Mouse (Mus musculus) layer of hippocampus, adult 2 months (tissue): Measurements from ENCODE around the gene Appl2. TPM values are rescaled to one million over a fixed set of nuclear protein-coding genes. Genes with fewer than 3 reads are reported as not detected.

Experiments
- DNase-seq, 2 experiments: peaks; one replicate each; pipeline ENCODE4 v3.0.0; 2022; ENCODE audit warnings: low spot score in 2 of 2
- H3K27ac ChIP-seq: fragments of 200-600 bp; 2 replicates; pipeline ENCODE4 v1.8.1; 2022
- H3K4me3 ChIP-seq: fragments of 200-600 bp; 2 replicates; pipeline ENCODE4 v1.8.1; 2022; ENCODE audit warnings: mild to moderate bottlenecking
- CTCF ChIP-seq: fragments of 200-600 bp; conservative IDR thresholded peaks from 2 replicates; pipeline ENCODE4 v1.8.1; 2022; ENCODE audit warnings: antibody characterized with exemption, mild to moderate bottlenecking, moderate library complexity
- total RNA-seq, 2 experiments: library from RNA; stranded (reverse); gene quantifications; 2 replicates each; pipeline ENCODE4 v1.2.3; 2021

Gene Appl2
- total RNA-seq, 2 experiments from 2014 or later: 81.1 to 95.5 TPM

DNA sequence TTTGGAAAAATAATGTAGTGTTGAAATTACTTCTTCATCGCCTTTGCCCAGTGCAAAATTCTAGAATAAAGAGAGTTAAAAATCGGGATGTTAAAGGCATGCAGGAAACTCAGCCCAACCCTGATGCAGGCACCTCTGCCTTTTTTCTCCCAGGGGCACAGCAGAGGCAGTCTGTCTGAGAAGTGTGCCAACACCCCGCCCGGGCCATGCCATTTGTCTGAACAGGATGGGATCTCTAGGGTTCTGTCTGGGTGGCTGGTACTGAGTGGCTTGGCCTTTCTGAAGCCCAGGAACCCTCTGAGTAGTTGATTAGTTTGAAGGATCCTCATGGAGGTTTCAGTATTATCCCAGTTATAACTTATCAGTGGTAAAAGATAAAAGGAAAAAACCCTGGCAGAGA, 20.3 kb downstream of the Appl2 start:
- no peak for DNase-seq
- Histone ChIP-seq H3K27ac (no peak overlapping the region), H3K4me3 (no peak overlapping the region)
- no peak for TF ChIP-seq CTCF

- TF ChIP-seq CTCF: no peak
- no peak for DNase-seq
- no peak overlapping the region for H3K4me3 ChIP-seq
- H3K27ac ChIP-seq: no peak overlapping the region
Measured at GRCm38 (mm10) chr10:83627113-83627687, 21.3 kb downstream of the Appl2 start.

DNA sequence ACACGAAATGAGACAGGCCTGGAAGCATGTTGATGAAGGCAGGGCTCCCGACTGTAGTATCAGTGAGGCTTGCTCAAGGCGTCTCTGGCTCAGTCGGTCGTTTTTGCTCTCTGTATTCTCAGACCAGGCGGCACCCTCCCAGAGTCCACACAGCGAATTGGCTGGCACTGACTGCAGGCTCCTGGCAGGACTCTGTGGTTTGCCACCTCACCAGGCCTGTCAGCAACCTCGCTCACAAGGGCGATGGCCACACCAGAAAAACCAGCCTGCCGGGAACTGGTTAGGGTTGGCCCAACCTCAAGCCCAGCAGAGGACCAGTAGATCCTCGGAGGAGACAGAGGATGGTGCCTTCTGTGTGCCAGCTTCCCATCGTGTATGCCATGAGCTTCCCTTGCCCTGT, 23.7 kb downstream of the Appl2 start:
- TF ChIP-seq CTCF: no peak
- no peak for DNase-seq
- Histone ChIP-seq H3K27ac (no peak overlapping the region), H3K4me3 (no peak overlapping the region)

DNA sequence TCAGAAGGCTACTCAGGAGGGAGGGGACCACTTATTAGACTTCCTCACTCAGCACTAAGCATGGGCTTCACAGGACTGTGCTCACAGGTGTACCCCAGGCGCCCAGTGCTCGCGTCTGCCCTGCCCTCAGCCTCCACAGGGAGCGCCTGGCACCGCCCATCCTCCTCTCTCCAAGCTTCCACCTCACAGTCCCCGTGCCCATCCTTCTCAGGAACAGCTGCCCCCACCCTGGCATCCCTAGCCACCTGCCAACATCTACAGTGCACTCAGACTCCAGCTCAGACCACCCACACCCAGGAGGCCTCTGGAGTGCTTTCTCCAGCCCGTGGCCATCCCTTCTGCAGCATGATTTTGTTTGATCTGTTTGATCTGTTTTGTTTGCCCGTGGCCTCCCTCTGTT, 24.5 kb downstream of the Appl2 start:
- Histone ChIP-seq H3K4me3 (no peak overlapping the region), H3K27ac (no peak overlapping the region)
- no peak for DNase-seq
- no peak for TF ChIP-seq CTCF

GRCm38 (mm10) chr10:83620350-83621055, 28.0 kb downstream of the Appl2 start:
- no peak overlapping the region for H3K4me3 ChIP-seq
- no peak for DNase-seq
- H3K27ac ChIP-seq: no peak overlapping the region
- TF ChIP-seq CTCF: no peak

DNA sequence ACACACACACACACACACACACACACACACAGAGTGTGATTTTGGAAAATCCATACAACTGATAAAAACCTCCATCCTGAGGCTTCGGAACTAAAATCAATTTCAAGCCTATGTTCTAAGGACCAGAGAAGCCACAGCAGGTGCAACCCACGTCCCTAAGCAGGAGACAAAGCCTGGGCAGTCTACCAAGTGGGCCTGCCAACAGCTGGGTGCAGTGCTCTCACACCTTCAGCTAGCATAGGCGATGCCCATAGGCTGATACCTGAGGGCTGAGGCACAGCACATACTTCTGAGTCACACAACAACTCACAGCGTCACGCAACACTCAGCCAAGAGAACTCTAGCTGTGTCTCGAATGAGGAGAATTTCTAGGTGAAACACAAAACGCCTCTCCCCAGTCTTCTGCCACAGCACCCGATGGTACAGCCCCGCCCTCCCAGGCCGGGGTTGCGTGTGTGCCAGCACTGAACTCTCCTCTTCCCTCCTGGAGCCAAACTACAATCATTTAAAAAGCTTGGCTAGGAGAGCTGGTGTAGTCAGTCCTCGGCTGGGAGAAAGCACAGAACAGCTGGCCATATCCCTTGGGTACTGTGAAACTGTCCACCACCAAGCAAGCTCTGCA, 29.6 kb downstream of the Appl2 start:
- DNase-seq: peak in 1 of 2 experiments; percentile 41
- TF ChIP-seq CTCF: no peak
- Histone ChIP-seq H3K4me3 (no peak overlapping the region), H3K27ac (no peak overlapping the region)

DNA sequence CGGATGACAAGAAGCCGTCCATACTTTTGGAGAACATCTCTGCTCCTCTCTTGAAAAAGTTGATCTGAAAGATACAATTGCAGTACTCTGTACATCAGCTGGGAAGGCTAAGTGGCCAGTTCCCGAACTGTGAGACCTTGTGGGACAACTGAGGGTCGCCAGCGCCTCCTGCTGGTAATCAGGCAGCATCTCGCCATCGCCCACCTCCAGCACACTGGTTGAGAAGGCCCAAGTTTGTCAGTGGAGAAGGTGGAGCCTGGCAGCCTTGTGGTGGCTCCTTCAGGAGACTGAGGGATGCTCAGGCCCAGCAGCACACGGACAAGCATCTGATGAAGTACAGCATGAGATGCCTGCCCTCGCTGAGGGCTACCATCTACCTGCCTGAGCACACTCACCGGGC, 31.2 kb downstream of the Appl2 start:
- peak; percentile 74 for TF ChIP-seq CTCF
- Histone ChIP-seq H3K27ac (no peak overlapping the region), H3K4me3 (no peak overlapping the region)
- DNase-seq: no peak

GRCm38 (mm10) chr10:83612648-83613215, 35.8 kb downstream of the Appl2 start:
- TF ChIP-seq CTCF: no peak
- no peak for DNase-seq
- no peak overlapping the region for H3K4me3 ChIP-seq
- H3K27ac ChIP-seq: no peak overlapping the region

DNA sequence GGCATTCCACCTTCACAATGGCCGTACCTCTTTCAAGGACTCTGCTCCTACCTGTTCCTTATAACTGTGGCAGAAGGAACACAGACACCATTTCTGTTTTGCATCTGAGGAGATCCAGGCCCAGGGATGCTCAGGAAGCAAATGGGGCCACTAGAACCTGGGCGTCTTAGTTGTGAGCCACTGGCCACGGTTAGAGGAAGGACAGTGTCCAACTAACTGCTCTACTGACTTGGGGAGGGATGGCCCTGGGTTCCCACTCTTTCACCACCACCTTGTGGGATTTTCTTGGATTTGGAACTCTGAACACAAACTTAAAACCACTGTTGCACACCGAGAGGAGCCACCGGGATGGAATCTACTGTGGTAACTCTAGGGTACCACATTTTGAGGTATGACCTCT, 36.7 kb downstream of the Appl2 start:
- no peak for TF ChIP-seq CTCF
- Histone ChIP-seq H3K4me3 (no peak overlapping the region), H3K27ac (no peak overlapping the region)
- DNase-seq: no peak

DNA sequence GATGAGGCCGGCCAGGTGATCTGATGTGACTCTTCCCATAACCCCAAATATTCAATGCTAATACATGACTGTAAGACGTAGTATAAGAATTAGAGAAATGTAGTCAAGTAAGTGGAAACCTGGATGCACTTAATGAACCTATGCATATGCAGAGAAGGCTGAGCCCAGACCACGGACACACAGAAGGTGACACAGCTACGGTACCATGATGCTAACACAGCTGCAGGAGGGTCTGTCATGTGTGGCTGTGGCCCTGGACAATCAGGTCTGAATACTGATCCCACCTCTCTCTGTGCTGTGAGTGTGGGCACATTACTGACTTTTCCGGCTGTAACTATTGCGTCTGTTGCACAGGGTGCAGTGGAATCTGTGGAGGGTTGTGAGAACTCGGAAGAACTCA, 38.0 kb downstream of the Appl2 start:
- no peak overlapping the region for H3K27ac ChIP-seq
- no peak for TF ChIP-seq CTCF
- no peak overlapping the region for H3K4me3 ChIP-seq
- DNase-seq: no peak

DNA sequence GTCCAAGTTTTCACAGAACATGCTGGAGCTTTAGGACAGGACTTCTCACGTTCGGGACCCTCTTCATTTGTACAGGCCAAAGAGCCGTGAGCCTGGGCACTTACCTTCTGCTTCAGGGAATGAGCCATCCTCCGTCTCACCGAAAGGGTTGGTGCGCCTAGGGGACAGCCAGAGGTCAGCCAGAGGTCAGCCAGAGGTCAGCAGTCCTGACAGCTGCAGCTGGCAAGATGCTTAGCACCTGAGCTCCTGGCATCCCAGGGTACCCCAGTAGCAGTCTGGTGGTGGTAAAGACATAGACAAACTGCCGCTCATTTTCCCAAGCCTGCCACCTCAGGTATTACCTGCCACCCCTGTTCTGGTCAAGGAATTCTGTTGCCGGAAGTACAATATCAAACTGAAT, 39.9 kb downstream of the Appl2 start:
- TF ChIP-seq CTCF: no peak
- Histone ChIP-seq H3K4me3 (no peak overlapping the region), H3K27ac (no peak overlapping the region)
- no peak for DNase-seq

- Histone ChIP-seq H3K27ac (no peak overlapping the region), H3K4me3 (no peak overlapping the region)
- no peak for TF ChIP-seq CTCF
- DNase-seq: no peak
Measured at GRCm38 (mm10) chr10:83607111-83607510, 41.4 kb downstream of the Appl2 start.

DNA sequence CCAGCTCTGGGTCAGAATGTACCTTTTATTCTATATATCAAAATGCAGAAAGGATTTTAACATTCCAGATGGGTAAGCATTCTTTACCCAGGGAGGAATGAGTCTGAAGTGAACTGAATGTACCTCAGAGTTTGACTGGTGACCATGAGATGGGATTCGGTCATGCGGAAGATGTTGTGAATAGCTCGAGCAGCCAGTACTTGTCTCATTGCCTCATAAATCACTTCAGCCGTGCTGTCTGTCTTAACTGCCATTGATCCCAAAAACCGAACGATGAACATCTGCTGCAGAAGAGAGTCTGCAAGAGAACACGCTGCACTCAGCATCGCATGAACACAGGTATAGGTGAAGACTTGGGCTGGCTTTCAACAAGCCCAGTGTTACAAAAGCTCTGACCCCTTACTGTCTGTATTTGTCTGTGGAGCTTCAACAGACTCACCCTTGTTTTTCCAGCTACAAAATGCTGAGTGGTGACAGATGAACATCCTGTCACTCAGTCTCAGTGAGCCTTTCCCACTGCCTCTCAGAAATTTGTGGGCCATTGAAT, 42.8 kb downstream of the Appl2 start:
- TF ChIP-seq CTCF: no peak
- no peak for DNase-seq
- Histone ChIP-seq H3K4me3 (no peak overlapping the region), H3K27ac (no peak overlapping the region)
